Mouse (Mus musculus): ENCODE data around the gene Ism1. TPM values are rescaled to one million over a fixed set of nuclear protein-coding genes. Genes with fewer than 3 reads are reported as not detected.

The Ism1 gene
- polyA plus RNA-seq, 1 experiment from 2014 or later: 19.0 TPM

- WGBS: 43% methylated on average over 4 of the region's 4 CpGs
- H3K4me2 ChIP-seq: no peak overlapping the region
- H3K4me1 ChIP-seq (ENCODE audit: insufficient read depth): no peaks in the 10 kb centered on the region
- no peak for TF ChIP-seq CTCF (IDR thresholded peaks at IDR 0.05; ENCODE audit: low read depth)
- H3K9me3 ChIP-seq (ENCODE audit: low read depth, low read length): no peaks in the 10 kb centered on the region
- no peaks in the 10 kb centered on the region for H3K27me3 ChIP-seq (ENCODE audit: insufficient read depth, low read length)
- H3K4me3 ChIP-seq (ENCODE audit: low read depth, low read length): no peak overlapping the region
- H3K27ac ChIP-seq (ENCODE audit: low read depth): no peak overlapping the region
- H3K36me3 ChIP-seq (ENCODE audit: insufficient read depth): no peaks in the 10 kb centered on the region
- no peak overlapping the region for H3K9ac ChIP-seq
- ATAC-seq (ENCODE audit: insufficient read depth): peak; percentile 35; the same call in 1 of the 2 replicates
- DNase-seq: no peak
Observed at GRCm38 (mm10) chr2:139656750-139657149, 21.2 kb upstream of the Ism1 start.

GRCm38 (mm10) chr2:139671838-139672237 is 6.1 kb upstream of the Ism1 start:
- Histone ChIP-seq H3K9me3 (ENCODE audit: low read depth, low read length) (no peaks in the 10 kb centered on the region), H3K27me3 (ENCODE audit: insufficient read depth, low read length) (no peaks in the 10 kb centered on the region; the same call in 1 of the 2 replicates), H3K27ac (ENCODE audit: low read depth) (no peak overlapping the region), H3K4me2 (no peak overlapping the region), H3K4me1 (ENCODE audit: insufficient read depth) (0 out of 2 replicates have a peak, but pooled peaks cover 4% of the 10 kb centered on the region), H3K36me3 (ENCODE audit: insufficient read depth) (no peaks in the 10 kb centered on the region), H3K4me3 (ENCODE audit: low read depth, low read length) (no peak overlapping the region), H3K9ac (no peak overlapping the region)
- ATAC-seq (ENCODE audit: insufficient read depth): no peak
- WGBS: 83% methylated on average over 3 of the region's 3 CpGs
- no peak for TF ChIP-seq CTCF (IDR thresholded peaks at IDR 0.05; ENCODE audit: low read depth)
- DNase-seq: no peak

- WGBS: 55% methylated on average over 2 of the region's 2 CpGs
- DNase-seq (no peak), ATAC-seq (ENCODE audit: insufficient read depth) (no peak)
- TF ChIP-seq CTCF (IDR thresholded peaks at IDR 0.05; ENCODE audit: low read depth): no peak
- no peaks in the 10 kb centered on the region for H3K9me3 ChIP-seq (ENCODE audit: low read depth, low read length)
- H3K4me3 ChIP-seq (ENCODE audit: low read depth, low read length): no peak overlapping the region
- no peak overlapping the region for H3K9ac ChIP-seq
- no peak overlapping the region for H3K27ac ChIP-seq (ENCODE audit: low read depth)
- 0 out of 2 replicates have a peak, but pooled peaks cover 4% of the 10 kb centered on the region for H3K4me1 ChIP-seq (ENCODE audit: insufficient read depth)
- H3K4me2 ChIP-seq: no peak overlapping the region
- H3K36me3 ChIP-seq (ENCODE audit: insufficient read depth): no peaks in the 10 kb centered on the region
- no peaks in the 10 kb centered on the region; the same call in 1 of the 2 replicates for H3K27me3 ChIP-seq (ENCODE audit: insufficient read depth, low read length)
Observed at GRCm38 (mm10) chr2:139672371-139672770, 5.6 kb upstream of the Ism1 start.

- H3K9me3 ChIP-seq (ENCODE audit: low read depth, low read length): no peaks in the 10 kb centered on the region
- H3K27me3 ChIP-seq (ENCODE audit: insufficient read depth, low read length): no peaks in the 10 kb centered on the region; the same call in 1 of the 2 replicates
- ATAC-seq (ENCODE audit: insufficient read depth) (peak; percentile 88), DNase-seq (peak; percentile 94)
- H3K27ac ChIP-seq (ENCODE audit: low read depth): peak overlapping the region; percentile 90
- 0 out of 2 replicates have a peak, but pooled peaks cover 4% of the 10 kb centered on the region for H3K4me1 ChIP-seq (ENCODE audit: insufficient read depth)
- peak overlapping the region; percentile 64 for H3K4me2 ChIP-seq
- peak overlapping the region; percentile 88 for H3K9ac ChIP-seq
- 0% methylated on average over 52 of the region's 52 CpGs for WGBS
- no peaks in the 10 kb centered on the region for H3K36me3 ChIP-seq (ENCODE audit: insufficient read depth)
- peak overlapping the region; percentile 93 for H3K4me3 ChIP-seq (ENCODE audit: low read depth, low read length)
- TF ChIP-seq CTCF (IDR thresholded peaks at IDR 0.05; ENCODE audit: low read depth): peak; percentile 36; the same call in 1 of the 2 replicates
Observed at GRCm38 (mm10) chr2:139677065-139677762, 764 bp upstream of the Ism1 start.

GRCm38 (mm10) chr2:139678275-139679140 is 530 bp downstream of the Ism1 start:
- peak overlapping the region; percentile 64 for H3K4me2 ChIP-seq
- peak overlapping the region; percentile 88 for H3K9ac ChIP-seq
- under 1% methylated on average over 79 of the region's 84 CpGs for WGBS
- no peaks in the 10 kb centered on the region for H3K9me3 ChIP-seq (ENCODE audit: low read depth, low read length)
- no peaks in the 10 kb centered on the region; the same call in 1 of the 2 replicates for H3K27me3 ChIP-seq (ENCODE audit: insufficient read depth, low read length)
- H3K36me3 ChIP-seq (ENCODE audit: insufficient read depth): no peaks in the 10 kb centered on the region
- peak; percentile 79 for ATAC-seq (ENCODE audit: insufficient read depth)
- peak overlapping the region; percentile 90 for H3K27ac ChIP-seq (ENCODE audit: low read depth)
- H3K4me3 ChIP-seq (ENCODE audit: low read depth, low read length): peak overlapping the region; percentile 93
- peak; percentile 83 for DNase-seq
- TF ChIP-seq CTCF (IDR thresholded peaks at IDR 0.05; ENCODE audit: low read depth): peak; percentile 48
- 0 out of 2 replicates have a peak, but pooled peaks cover 8% of the 10 kb centered on the region for H3K4me1 ChIP-seq (ENCODE audit: insufficient read depth)

- 29% methylated on average over 3 of the region's 3 CpGs for WGBS
- Histone ChIP-seq H3K4me1 (ENCODE audit: insufficient read depth) (0 out of 2 replicates have a peak, but pooled peaks cover 4% of the 10 kb centered on the region), H3K4me2 (peak overlapping the region; percentile 23), H3K36me3 (ENCODE audit: insufficient read depth) (no peaks in the 10 kb centered on the region), H3K27me3 (ENCODE audit: insufficient read depth, low read length) (no peaks in the 10 kb centered on the region), H3K9ac (no peak overlapping the region), H3K9me3 (ENCODE audit: low read depth, low read length) (no peaks in the 10 kb centered on the region), H3K27ac (ENCODE audit: low read depth) (no peak overlapping the region), H3K4me3 (ENCODE audit: low read depth, low read length) (no peak overlapping the region)
- DNase-seq (peak; percentile 56), ATAC-seq (ENCODE audit: insufficient read depth) (peak; percentile 39; the same call in 1 of the 2 replicates)
- no peak for TF ChIP-seq CTCF (IDR thresholded peaks at IDR 0.05; ENCODE audit: low read depth)
Observed at GRCm38 (mm10) chr2:139682540-139682939, 4.6 kb downstream of the Ism1 start.
